Mouse (Mus musculus): Measurements from ENCODE around the gene Snorc.

Gene Snorc

DNA sequence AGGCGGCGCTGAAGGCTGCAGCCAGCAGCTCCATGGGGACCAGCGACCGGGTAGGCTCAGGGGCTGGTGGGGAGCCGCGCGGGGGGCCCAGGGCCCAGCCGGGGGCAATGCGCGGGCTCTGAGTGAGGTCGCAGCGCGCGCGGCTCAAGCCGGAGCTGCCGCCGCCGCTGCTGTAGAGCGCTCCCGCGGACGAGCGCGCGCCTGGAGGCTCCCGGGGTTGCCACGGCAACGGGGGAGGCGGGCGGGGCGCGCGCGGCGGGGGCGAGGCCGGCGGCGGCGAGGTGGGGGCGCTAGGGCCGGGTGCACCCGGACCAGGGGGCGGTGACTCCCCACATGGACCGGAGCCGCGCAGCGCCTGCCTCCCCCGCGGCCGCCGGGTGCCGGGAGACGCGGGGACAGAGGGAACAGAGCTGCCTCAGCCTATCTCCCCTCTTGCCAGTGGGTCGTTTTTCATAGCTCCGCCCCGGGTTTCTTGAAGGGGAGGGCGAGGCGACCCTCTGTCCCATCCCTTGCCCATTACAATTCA is 40.2 kb downstream of the Snorc start:
- DNase-seq (ENCODE audit: low spot score in 2 of 2) = no peak

DNA sequence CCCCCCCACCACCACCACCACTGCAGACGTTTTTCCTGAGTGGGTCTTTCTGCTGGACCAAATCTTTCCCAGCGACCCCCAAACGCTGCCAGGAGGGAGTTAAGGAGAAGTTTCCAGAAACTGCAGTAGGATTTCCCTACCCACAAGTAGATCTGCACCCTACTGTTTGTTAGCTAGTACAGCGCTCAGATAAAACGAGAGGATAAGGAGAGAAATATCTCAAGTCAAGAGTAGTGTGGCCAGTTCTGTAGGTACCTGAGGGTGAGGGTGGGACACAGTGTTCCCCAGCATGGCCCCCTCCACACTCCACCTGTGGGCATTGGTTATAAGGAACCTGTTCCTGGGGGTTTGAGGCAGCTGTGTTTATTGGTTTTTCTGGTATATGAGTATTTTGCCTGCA is 40.8 kb downstream of the Snorc start:
- DNase-seq (ENCODE audit: low spot score in 2 of 2) = no peak

DNA sequence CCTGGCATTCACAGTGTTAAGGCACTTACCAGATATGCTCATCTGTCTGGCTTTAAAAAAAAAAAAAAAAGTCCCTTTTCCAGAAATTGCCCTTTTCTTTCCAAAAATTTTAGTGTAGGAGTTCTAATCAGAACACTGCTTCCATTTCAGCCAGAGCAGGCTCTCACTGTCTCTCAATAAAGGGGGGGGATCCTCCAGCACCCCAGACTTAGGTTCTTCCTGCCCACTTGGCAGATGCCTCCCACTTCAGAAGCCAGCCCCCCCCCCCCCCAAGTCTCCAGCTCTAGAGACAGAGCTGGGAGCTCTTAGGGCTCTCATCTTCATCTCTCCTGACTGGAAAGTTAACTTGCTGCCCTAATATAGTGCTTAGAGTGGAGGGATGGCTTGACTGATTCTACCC is 50.4 kb downstream of the Snorc start:
- DNase-seq (ENCODE audit: low spot score in 2 of 2) = no peak

DNA sequence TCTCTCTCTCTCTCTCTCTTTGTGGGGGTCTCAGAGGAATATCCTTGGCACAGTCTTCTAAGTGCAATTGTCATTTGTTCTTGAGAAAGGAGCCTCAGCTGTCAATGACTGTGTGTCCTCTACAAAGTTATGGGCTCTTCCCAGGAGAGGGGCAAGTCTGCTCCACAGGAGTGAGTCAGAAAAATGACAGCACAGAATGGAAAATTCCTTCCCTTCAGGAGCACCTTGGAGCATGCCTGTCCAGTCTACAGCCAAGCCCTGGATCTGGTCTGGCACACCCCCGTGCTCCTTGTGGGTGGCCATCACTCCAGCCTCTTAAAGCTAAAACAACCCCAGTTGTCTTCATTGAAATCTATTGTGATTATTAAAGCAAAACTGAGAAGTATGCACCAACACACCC is 51.5 kb downstream of the Snorc start:
- DNase-seq (ENCODE audit: low spot score in 2 of 2) = no peak

DNA sequence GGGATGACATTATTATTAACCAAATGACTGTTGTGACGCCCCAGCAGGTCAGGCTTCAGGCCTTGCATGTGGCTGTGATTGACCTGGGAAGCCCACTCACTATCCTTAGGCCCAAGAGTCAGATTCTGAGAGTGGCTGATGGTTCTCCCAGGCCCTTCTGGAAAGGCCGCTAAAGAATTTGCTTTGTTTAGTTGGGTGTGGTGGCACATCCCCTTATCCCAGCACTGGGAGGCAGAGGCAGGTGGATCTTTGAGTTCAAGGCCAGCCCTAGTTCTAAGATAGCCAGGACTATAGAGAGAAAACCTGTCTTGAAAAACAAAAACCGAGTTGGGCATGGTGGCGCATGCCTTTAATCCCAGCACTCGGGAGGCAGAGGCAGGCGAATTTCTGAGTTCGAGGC is 55.0 kb downstream of the Snorc start:
- DNase-seq (ENCODE audit: low spot score in 2 of 2) = no peak
